Mouse (Mus musculus): ENCODE measurements around the gene Eif1b.
A peak's percentile ranks its signal among the peaks of the same experiment; 100 is the strongest.

Gene Eif1b

GRCm38 (mm10) chr9:120492010-120492399 lies at the start of gene Eif1b:
TSS of gene Eif1b (plus strand) at chr9:120492232.
- no peak for DNase-seq (ENCODE audit: low read depth, low spot score)

GRCm38 (mm10) chr9:120444642-120445041 lies 47.4 kb upstream of the Eif1b start:
- no peak for DNase-seq (ENCODE audit: low read depth, low spot score)

GRCm38 (mm10) chr9:120449696-120450329 lies 42.2 kb upstream of the Eif1b start:
- no peak for DNase-seq (ENCODE audit: low read depth, low spot score)

GRCm38 (mm10) chr9:120455768-120456655 lies 36.0 kb upstream of the Eif1b start:
- no peak for DNase-seq (ENCODE audit: low read depth, low spot score)

GRCm38 (mm10) chr9:120470431-120470830 lies 21.6 kb upstream of the Eif1b start:
- DNase-seq (ENCODE audit: low read depth, low spot score), result no peak

- no peak for DNase-seq (ENCODE audit: low read depth, low spot score)
These were observed 10.4 kb upstream of the Eif1b start for GRCm38 (mm10) chr9:120481644-120482043.

GRCm38 (mm10) chr9:120482382-120482781 lies 9.7 kb upstream of the Eif1b start:
- no peak for DNase-seq (ENCODE audit: low read depth, low spot score)

GRCm38 (mm10) chr9:120483101-120483500 lies 8.9 kb upstream of the Eif1b start:
- DNase-seq (ENCODE audit: low read depth, low spot score), result no peak

GRCm38 (mm10) chr9:120487076-120487475 lies 5.0 kb upstream of the Eif1b start:
- no peak for DNase-seq (ENCODE audit: low read depth, low spot score)

- DNase-seq (ENCODE audit: low read depth, low spot score), result peak; percentile 42
These were observed 523 bp upstream of the Eif1b start for GRCm38 (mm10) chr9:120491509-120491908.

- peak; percentile 80 for DNase-seq (ENCODE audit: low read depth, low spot score)
These were observed 644 bp downstream of the Eif1b start for GRCm38 (mm10) chr9:120492400-120493351.

- DNase-seq (ENCODE audit: low read depth, low spot score), result no peak
These were observed 1.7 kb downstream of the Eif1b start for GRCm38 (mm10) chr9:120493781-120494180.

- DNase-seq (ENCODE audit: low read depth, low spot score), result peak; percentile 70
These were observed 4.7 kb downstream of the Eif1b start for GRCm38 (mm10) chr9:120496691-120497090.

GRCm38 (mm10) chr9:120497983-120498382 lies 6.0 kb downstream of the Eif1b start:
- no peak for DNase-seq (ENCODE audit: low read depth, low spot score)

GRCm38 (mm10) chr9:120501191-120501902 lies 9.3 kb downstream of the Eif1b start:
- DNase-seq (ENCODE audit: low read depth, low spot score), result peak; percentile 47

GRCm38 (mm10) chr9:120502013-120502412 lies 10.0 kb downstream of the Eif1b start:
- peak; percentile 84 for DNase-seq (ENCODE audit: low read depth, low spot score)

GRCm38 (mm10) chr9:120504423-120504822 lies 12.4 kb downstream of the Eif1b start:
- DNase-seq (ENCODE audit: low read depth, low spot score), result no peak

- DNase-seq (ENCODE audit: low read depth, low spot score), result no peak
These were observed 19.7 kb downstream of the Eif1b start for GRCm38 (mm10) chr9:120511781-120512180.

GRCm38 (mm10) chr9:120516720-120517119 lies 24.7 kb downstream of the Eif1b start:
- no peak for DNase-seq (ENCODE audit: low read depth, low spot score)

GRCm38 (mm10) chr9:120518946-120519345 lies 26.9 kb downstream of the Eif1b start:
- DNase-seq (ENCODE audit: low read depth, low spot score), result no peak

GRCm38 (mm10) chr9:120519469-120520125 lies 27.6 kb downstream of the Eif1b start:
- DNase-seq (ENCODE audit: low read depth, low spot score), result no peak
